Mouse (Mus musculus) stomach, embryonic 14.5 days (tissue): ENCODE results near the gene Vangl1. TPM values are rescaled to one million over a fixed set of nuclear protein-coding genes. Genes with fewer than 3 reads are reported as not detected.

Experiments
- ATAC-seq: fragments of 200-750 bp; cut with Nextera tagmentation; 2 replicates; pipeline ENCODE4 v1.8.0; 2017; ENCODE audit warnings: low read depth, moderate TSS enrichment; ENCODE audit not compliant: insufficient number of reproducible peaks, insufficient read depth, low FRiP score
- H3K27ac ChIP-seq: fragments of 300-500 bp; sonication (generic); 2 replicates; pipeline ENCODE4 v1.5.1; 2014; ENCODE audit warnings: mild to moderate bottlenecking, low read length, moderate library complexity, mixed read lengths
- H3K27me3 ChIP-seq: fragments of 300-500 bp; sonication (generic); 2 replicates; pipeline ENCODE4 v1.6.1; 2014; ENCODE audit warnings: low read length, control low read depth, mixed read lengths; ENCODE audit not compliant: control insufficient read depth, insufficient read depth
- H3K36me3 ChIP-seq: fragments of 300-500 bp; sonication (generic); 2 replicates; pipeline ENCODE4 v1.6.1; 2014; ENCODE audit warnings: mild to moderate bottlenecking, control low read depth, low read length, moderate library complexity, mixed read lengths; ENCODE audit not compliant: control insufficient read depth, insufficient read depth
- H3K4me1 ChIP-seq: fragments of 300-500 bp; sonication (generic); 2 replicates; pipeline ENCODE4 v1.6.1; 2014; ENCODE audit warnings: low read length, control low read depth, mixed read lengths; ENCODE audit not compliant: control insufficient read depth, insufficient read depth
- H3K4me2 ChIP-seq: fragments of 300-500 bp; sonication (generic); replicated peaks from 2 replicates; pipeline ENCODE4 v1.6.1; 2014; ENCODE audit warnings: low read depth, low read length, control low read depth
- H3K4me3 ChIP-seq: fragments of 300-500 bp; sonication (generic); 2 replicates; pipeline ENCODE4 v1.5.1; 2014; ENCODE audit warnings: low read depth, low read length, control low read depth
- H3K9ac ChIP-seq: fragments of 300-500 bp; sonication (generic); replicated peaks from 2 replicates; pipeline ENCODE4 v1.6.1; 2014; ENCODE audit warnings: low read depth, mild to moderate bottlenecking, control low read depth, low read length, moderate library complexity, mixed read lengths
- H3K9me3 ChIP-seq: fragments of 300-500 bp; sonication (generic); 2 replicates; pipeline ENCODE4 v1.6.1; 2016; ENCODE audit warnings: low read depth, low read length, control low read depth; ENCODE audit not compliant: control insufficient read depth
- WGBS: fragments of 180-500 bp; shearing (Covaris S2); extraction: QIAGEN DNeasy Blood & Tissue Kit; methylation state at CpG from one replicate; pipeline ENCODE4 v1.1.7; 2014; 5-methylcytosine and 5-hydroxymethylcytosine counted together
- polyA plus RNA-seq: library from polyadenylated mRNA; unstranded; fragments of >200 nt; fragmentation: Nextera tagmentation; extraction: Ambion mirVana; gene quantifications from 2 replicates; pipeline ENCODE4 v1.2.1, GENCODE M21; 2014

Vangl1 gene
- polyA plus RNA-seq, 1 experiment from 2014 or later: 29.5 TPM

GRCm38 (mm10) chr3:102222756-102223155 is 18.3 kb upstream of the Vangl1 start:
- Histone ChIP-seq H3K27ac (no peak overlapping the region), H3K4me2 (no peak overlapping the region), H3K27me3 (no peaks in the 10 kb centered on the region), H3K4me3 (no peak overlapping the region), H3K36me3 (no peaks in the 10 kb centered on the region), H3K9me3 (no peaks in the 10 kb centered on the region), H3K4me1 (no peaks in the 10 kb centered on the region), H3K9ac (no peak overlapping the region)
- no peak for ATAC-seq
- WGBS: 91% methylated on average over 8 of the region's 8 CpGs

GRCm38 (mm10) chr3:102218301-102218700 is 13.8 kb upstream of the Vangl1 start:
- no peaks in the 10 kb centered on the region for H3K4me1 ChIP-seq
- H3K4me2 ChIP-seq: no peak overlapping the region
- H3K9me3 ChIP-seq: no peaks in the 10 kb centered on the region
- H3K36me3 ChIP-seq: no peaks in the 10 kb centered on the region
- ATAC-seq: no peak
- H3K4me3 ChIP-seq: no peak overlapping the region
- H3K27ac ChIP-seq: no peak overlapping the region
- no peak overlapping the region for H3K9ac ChIP-seq
- no peaks in the 10 kb centered on the region for H3K27me3 ChIP-seq
- 68% methylated on average over 2 of the region's 2 CpGs for WGBS

GRCm38 (mm10) chr3:102214736-102215135 is 10.2 kb upstream of the Vangl1 start:
- H3K36me3 ChIP-seq: no peaks in the 10 kb centered on the region
- 82% methylated on average over 4 of the region's 4 CpGs for WGBS
- no peak overlapping the region for H3K4me2 ChIP-seq
- H3K27ac ChIP-seq: no peak overlapping the region
- no peak for ATAC-seq
- H3K4me1 ChIP-seq: no peaks in the 10 kb centered on the region
- H3K9me3 ChIP-seq: no peaks in the 10 kb centered on the region
- H3K9ac ChIP-seq: no peak overlapping the region
- no peaks in the 10 kb centered on the region for H3K27me3 ChIP-seq
- H3K4me3 ChIP-seq: no peak overlapping the region

- Histone ChIP-seq H3K27ac (no peak overlapping the region), H3K27me3 (no peaks in the 10 kb centered on the region), H3K4me1 (no peaks in the 10 kb centered on the region), H3K9ac (no peak overlapping the region), H3K4me3 (no peak overlapping the region), H3K36me3 (no peaks in the 10 kb centered on the region), H3K4me2 (no peak overlapping the region), H3K9me3 (no peaks in the 10 kb centered on the region)
- 53% methylated on average over 4 of the region's 4 CpGs for WGBS
- ATAC-seq: no peak
These were observed 9.8 kb upstream of the Vangl1 start for GRCm38 (mm10) chr3:102214299-102214698.

- no peaks in the 10 kb centered on the region for H3K4me1 ChIP-seq
- no peak overlapping the region for H3K4me3 ChIP-seq
- H3K9ac ChIP-seq: no peak overlapping the region
- H3K36me3 ChIP-seq: no peaks in the 10 kb centered on the region
- H3K27ac ChIP-seq: no peak overlapping the region
- no peaks in the 10 kb centered on the region for H3K9me3 ChIP-seq
- ATAC-seq: no peak
- H3K4me2 ChIP-seq: no peak overlapping the region
- 50% methylated on average over 6 of the region's 6 CpGs for WGBS
- no peaks in the 10 kb centered on the region for H3K27me3 ChIP-seq
These were observed 8.4 kb upstream of the Vangl1 start for GRCm38 (mm10) chr3:102212896-102213295.

- Histone ChIP-seq H3K27me3 (no peaks in the 10 kb centered on the region), H3K27ac (no peak overlapping the region), H3K4me3 (no peak overlapping the region), H3K4me1 (no peaks in the 10 kb centered on the region), H3K9me3 (no peaks in the 10 kb centered on the region), H3K4me2 (no peak overlapping the region), H3K36me3 (no peaks in the 10 kb centered on the region), H3K9ac (no peak overlapping the region)
- 90% methylated on average over 15 of the region's 15 CpGs for WGBS
- ATAC-seq: no peak
These were observed 7.8 kb upstream of the Vangl1 start for GRCm38 (mm10) chr3:102212336-102212735.

GRCm38 (mm10) chr3:102211340-102211739 is 6.8 kb upstream of the Vangl1 start:
- H3K4me1 ChIP-seq: no peaks in the 10 kb centered on the region
- 86% methylated on average over 2 of the region's 2 CpGs for WGBS
- no peak overlapping the region for H3K4me2 ChIP-seq
- no peak overlapping the region for H3K27ac ChIP-seq
- H3K4me3 ChIP-seq: no peak overlapping the region
- H3K36me3 ChIP-seq: no peaks in the 10 kb centered on the region
- H3K27me3 ChIP-seq: no peaks in the 10 kb centered on the region
- H3K9ac ChIP-seq: no peak overlapping the region
- no peak for ATAC-seq
- no peaks in the 10 kb centered on the region; the same call in 1 of the 2 replicates for H3K9me3 ChIP-seq

GRCm38 (mm10) chr3:102210775-102211174 is 6.3 kb upstream of the Vangl1 start:
- H3K9me3 ChIP-seq: no peaks in the 10 kb centered on the region; the same call in 1 of the 2 replicates
- no peak overlapping the region for H3K27ac ChIP-seq
- H3K9ac ChIP-seq: no peak overlapping the region
- no peaks in the 10 kb centered on the region for H3K36me3 ChIP-seq
- H3K4me2 ChIP-seq: no peak overlapping the region
- no peak for ATAC-seq
- no peaks in the 10 kb centered on the region for H3K4me1 ChIP-seq
- H3K27me3 ChIP-seq: no peaks in the 10 kb centered on the region
- WGBS: 69% methylated on average over 3 of the region's 3 CpGs
- no peak overlapping the region for H3K4me3 ChIP-seq

- no peak overlapping the region for H3K27ac ChIP-seq
- no peak overlapping the region for H3K4me3 ChIP-seq
- H3K9me3 ChIP-seq: no peaks in the 10 kb centered on the region; the same call in 1 of the 2 replicates
- H3K27me3 ChIP-seq: no peaks in the 10 kb centered on the region
- 70% methylated on average over 6 of the region's 6 CpGs for WGBS
- H3K4me2 ChIP-seq: no peak overlapping the region
- no peak for ATAC-seq
- no peaks in the 10 kb centered on the region for H3K36me3 ChIP-seq
- H3K9ac ChIP-seq: no peak overlapping the region
- peaks cover 6% of the 10 kb centered on the region; the same call in 1 of the 2 replicates for H3K4me1 ChIP-seq
These were observed 4.4 kb upstream of the Vangl1 start for GRCm38 (mm10) chr3:102208861-102209260.
